Mouse (Mus musculus) adrenal gland, adult 18-20 months (tissue): Measurements from ENCODE around the gene Slc15a3. TPM values are rescaled to one million over a fixed set of nuclear protein-coding genes. Genes with fewer than 3 reads are reported as not detected.

Experiments
- DNase-seq, 2 experiments: peaks; one replicate each; pipeline ENCODE4 v3.0.0; 2021 to 2022; ENCODE audit warnings: low spot score in 2 of 2
- total RNA-seq, 2 experiments: library from RNA; stranded (reverse); gene quantifications; 1 replicate in 1 of 2; 2 replicates in 1 of 2; pipeline ENCODE4 v1.2.3; 2021

Gene Slc15a3
- total RNA-seq, 2 experiments from 2014 or later: 3.1 to 6.5 TPM

DNA sequence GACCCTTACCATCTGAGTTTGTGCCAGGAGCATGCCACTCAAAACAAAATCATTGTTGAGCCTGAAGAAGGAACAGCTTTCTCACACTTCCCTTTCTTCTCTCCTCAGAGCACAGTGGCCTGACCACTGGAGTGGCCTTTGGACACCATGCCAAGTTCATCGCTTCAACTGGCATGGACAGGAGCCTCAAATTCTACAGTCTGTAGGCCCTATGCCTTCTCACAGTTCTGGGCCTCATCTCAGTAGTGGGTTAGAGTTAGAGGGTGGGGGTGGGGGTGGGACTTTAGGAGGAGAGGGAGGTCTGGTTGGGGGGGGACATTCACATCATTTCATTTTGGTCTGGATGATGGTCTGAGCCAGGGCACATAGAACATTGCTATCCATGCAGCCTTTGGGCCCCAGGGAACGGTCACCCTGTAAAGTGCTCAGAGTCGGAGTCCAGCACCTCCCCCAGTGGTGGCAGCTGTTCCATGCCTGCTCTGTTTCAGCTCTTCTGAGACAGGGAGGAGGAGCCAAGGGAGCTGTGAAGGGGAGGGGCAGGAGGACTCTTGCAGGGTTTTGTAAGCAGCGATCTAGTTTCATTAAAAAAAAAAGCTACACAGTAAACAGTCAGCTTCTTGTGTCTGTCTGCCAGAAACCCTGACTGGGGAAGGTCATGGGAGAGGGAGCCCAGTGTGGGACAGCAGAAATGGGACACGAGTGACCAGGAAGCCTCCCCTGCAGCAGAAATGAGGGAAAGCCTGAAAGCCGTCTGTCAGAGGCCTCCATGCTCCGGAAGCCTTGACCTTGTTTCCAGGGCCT lies 65.6 kb downstream of the Slc15a3 start:
- DNase-seq: peak; percentile 40 to 46

GRCm38 (mm10) chr19:10905728-10906000 lies 66.1 kb downstream of the Slc15a3 start:
- DNase-seq: no peak

DNA sequence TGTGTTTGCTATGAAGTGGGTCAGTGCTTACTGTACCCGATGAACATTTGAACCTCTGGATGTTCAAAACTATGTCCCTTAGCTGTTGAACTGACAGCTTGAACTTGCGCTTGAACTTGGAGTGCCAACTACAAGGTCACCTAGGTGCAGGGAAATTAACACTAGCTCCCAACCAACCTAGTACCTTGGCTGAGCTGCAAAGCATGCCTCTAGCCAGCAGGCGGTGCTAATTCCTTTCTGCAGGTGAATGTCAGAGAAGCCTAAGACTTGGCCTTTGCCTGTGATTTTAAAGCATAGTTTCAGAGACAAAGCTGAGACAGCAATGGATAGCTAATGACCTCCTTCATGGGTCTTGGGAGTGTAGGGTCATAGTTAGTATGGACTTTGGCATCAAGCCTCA lies 68.4 kb downstream of the Slc15a3 start:
- peak; percentile 41 to 45 for DNase-seq

Other genes starting within 250 kb of the Slc15a3 start
- gene Ddb1, start 234.4 kb upstream of the Slc15a3 start, total RNA-seq: 100 to 1,000 TPM; 214 to 303 TPM
- 10 to 100 TPM; 19.1 to 20.4 TPM for gene Tkfc, start 234.1 kb upstream of the Slc15a3 start, total RNA-seq
- gene Vwce, start 205.5 kb upstream of the Slc15a3 start, total RNA-seq: under 1 TPM; 0.20 to 0.38 TPM
- gene Pga5, start 161.7 kb upstream of the Slc15a3 start, total RNA-seq: not detected
- gene Vps37c, start 151.0 kb upstream of the Slc15a3 start, total RNA-seq: 10 to 100 TPM; 19.3 to 26.8 TPM
- under 1 TPM in 1 of 2 experiments, not detected in 1; 0.38 TPM for gene Cd5, start 100.7 kb upstream of the Slc15a3 start, total RNA-seq
- gene Cd6, start 9.7 kb upstream of the Slc15a3 start, total RNA-seq: under 1 TPM in 1 of 2 experiments, not detected in 1; 0.32 TPM
- 10 to 100 TPM; 17.1 to 28.0 TPM for gene Tmem132a, start 30.2 kb downstream of the Slc15a3 start, total RNA-seq
- 100 to 1,000 TPM; 110 to 148 TPM for gene Tmem109, start 42.3 kb downstream of the Slc15a3 start, total RNA-seq
- 100 to 1,000 TPM; 120 to 168 TPM for gene Prpf19, start 55.5 kb downstream of the Slc15a3 start, total RNA-seq
- not detected for gene Zp1, start 80.9 kb downstream of the Slc15a3 start, total RNA-seq
- not detected for gene Ptgdr2, start 97.4 kb downstream of the Slc15a3 start, total RNA-seq
- 10 to 100 TPM; 16.2 to 20.0 TPM for gene Ccdc86, start 109.5 kb downstream of the Slc15a3 start, total RNA-seq
- gene Ms4a10, start 134.9 kb downstream of the Slc15a3 start, total RNA-seq: 10 to 100 TPM in 1 of 2 experiments, under 1 TPM in 1; 0.51 to 25.4 TPM
- not detected for gene Ms4a15, start 153.5 kb downstream of the Slc15a3 start, total RNA-seq
- not detected for gene Ms4a18, start 178.3 kb downstream of the Slc15a3 start, total RNA-seq
- gene Ms4a8a, start 241.4 kb downstream of the Slc15a3 start, total RNA-seq: 1 to 10 TPM; 4.7 to 6.7 TPM